Mouse (Mus musculus) cortical plate, adult 2 months (tissue): Measurements from ENCODE around the gene Med12l.

Experiments
- CTCF ChIP-seq: fragments of 200-500 bp; IDR thresholded peaks from 2 replicates; pipeline ENCODE4 v1.5.1; 2011; ENCODE audit warnings: mild to moderate bottlenecking, control low read depth, low read length; ENCODE audit not compliant: insufficient read depth; ENCODE audit errors: extremely low read depth
- POLR2A ChIP-seq: fragments of 200-500 bp; IDR thresholded peaks from 2 replicates; pipeline ENCODE4 v1.6.1; 2011; ENCODE audit warnings: mild to moderate bottlenecking, low read length, control low read depth; ENCODE audit not compliant: insufficient read depth; ENCODE audit errors: extremely low read depth

GRCm38 (mm10) chr3:59065937-59066336 lies 60.3 kb downstream of the Med12l start:
- TF ChIP-seq POLR2A (no peak), CTCF (no peak)
